Mouse (Mus musculus) induced T-regulatory cell, adult 2 months (primary cell): ENCODE results near the gene L3mbtl2.

ENCODE experiments used
- DNase-seq: peaks from one replicate; pipeline ENCODE4 v3.0.0-alpha.2; 2012; ENCODE audit warnings: low read depth

The L3mbtl2 gene

GRCm38 (mm10) chr15:81708991-81709390 is 45.3 kb downstream of the L3mbtl2 start:
- no peak for DNase-seq

- DNase-seq: no peak
Observed at GRCm38 (mm10) chr15:81709686-81710085, 46.0 kb downstream of the L3mbtl2 start.

DNA sequence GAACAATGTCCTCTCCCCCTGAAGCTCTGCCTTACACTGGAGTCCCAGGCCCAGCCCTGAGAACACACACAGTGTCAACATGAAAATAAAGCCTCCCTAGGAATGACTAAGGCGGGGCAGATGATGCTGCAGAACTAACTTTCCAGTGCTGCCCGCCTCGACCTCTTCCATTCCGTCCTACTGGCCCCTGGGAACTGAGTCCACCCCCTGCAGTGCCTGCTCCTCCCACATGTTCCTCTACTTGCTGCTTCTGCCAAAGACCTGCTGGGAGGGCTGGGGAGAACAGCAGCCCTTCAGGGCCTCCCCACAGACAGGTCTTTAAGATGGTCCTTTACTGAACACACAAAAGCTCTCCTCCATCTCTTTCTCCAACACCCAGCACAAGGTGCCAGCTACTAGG is 47.1 kb downstream of the L3mbtl2 start:
- DNase-seq: no peak

GRCm38 (mm10) chr15:81713742-81714141 is 50.1 kb downstream of the L3mbtl2 start:
- DNase-seq: no peak

GRCm38 (mm10) chr15:81718336-81719138 is 54.8 kb downstream of the L3mbtl2 start:
- no peak for DNase-seq

DNA sequence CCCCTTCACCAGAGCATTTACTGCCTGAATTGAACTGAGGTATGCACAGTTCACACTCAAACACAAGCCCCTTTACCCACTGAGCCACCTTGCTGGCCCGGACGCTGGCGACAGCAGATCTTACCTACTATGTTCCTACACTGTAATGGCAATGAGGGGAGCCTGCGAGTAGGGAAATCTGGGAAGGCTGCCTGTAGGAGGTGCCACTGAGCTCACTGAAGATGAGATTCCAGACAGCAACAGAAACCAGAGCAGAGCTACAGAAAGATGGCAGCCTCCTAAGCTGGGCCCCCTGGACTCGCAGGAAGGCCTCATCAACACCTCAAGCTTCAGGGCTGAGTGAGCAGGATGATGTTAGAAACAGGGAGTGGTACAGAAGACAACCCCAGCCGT is 55.4 kb downstream of the L3mbtl2 start:
- no peak for DNase-seq

GRCm38 (mm10) chr15:81722361-81722760 is 58.7 kb downstream of the L3mbtl2 start:
- DNase-seq: no peak

DNA sequence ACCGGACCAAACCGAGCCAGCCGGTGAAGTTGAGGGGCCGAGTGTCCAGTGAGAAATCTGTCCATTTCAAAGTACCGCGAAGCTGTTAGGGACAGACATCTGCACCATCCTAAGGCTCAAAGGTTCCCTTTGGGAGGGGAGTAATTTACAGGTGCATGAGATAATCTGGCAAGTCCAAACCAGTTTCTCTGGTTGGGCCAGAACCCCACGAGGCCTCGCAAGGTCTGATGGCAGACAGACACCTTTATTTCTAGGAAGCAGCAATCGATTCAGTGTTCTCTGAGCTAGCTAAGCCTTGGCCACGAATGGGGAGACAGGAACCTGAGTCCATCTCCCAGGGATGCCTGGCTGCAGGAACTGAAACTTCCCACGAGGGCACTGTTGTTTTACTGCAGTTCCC is 60.0 kb downstream of the L3mbtl2 start:
- no peak for DNase-seq

DNA sequence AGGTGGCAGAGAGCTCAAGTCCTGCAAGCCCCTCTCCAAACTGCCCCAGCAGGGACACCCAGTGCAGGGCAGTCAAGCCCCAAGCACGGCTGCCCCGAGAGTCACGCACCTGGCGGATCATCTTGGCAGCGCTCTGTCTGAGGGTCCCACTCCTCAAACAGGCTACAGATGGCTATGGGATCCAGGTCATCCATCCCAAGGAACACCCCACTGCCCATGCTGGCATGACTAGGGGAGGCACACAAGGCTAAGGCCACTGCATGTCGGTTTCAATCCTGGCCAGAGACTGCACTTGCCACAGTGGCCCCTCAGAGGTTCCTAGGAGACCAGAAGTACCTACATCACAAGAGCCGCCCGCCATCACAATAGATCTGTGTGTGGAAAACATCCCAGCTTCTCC is 62.3 kb downstream of the L3mbtl2 start:
- DNase-seq: no peak

GRCm38 (mm10) chr15:81729241-81729791 is 65.6 kb downstream of the L3mbtl2 start:
- peak; percentile 71 for DNase-seq

GRCm38 (mm10) chr15:81729792-81730635 is 66.3 kb downstream of the L3mbtl2 start:
- peak; percentile 98 for DNase-seq

DNA sequence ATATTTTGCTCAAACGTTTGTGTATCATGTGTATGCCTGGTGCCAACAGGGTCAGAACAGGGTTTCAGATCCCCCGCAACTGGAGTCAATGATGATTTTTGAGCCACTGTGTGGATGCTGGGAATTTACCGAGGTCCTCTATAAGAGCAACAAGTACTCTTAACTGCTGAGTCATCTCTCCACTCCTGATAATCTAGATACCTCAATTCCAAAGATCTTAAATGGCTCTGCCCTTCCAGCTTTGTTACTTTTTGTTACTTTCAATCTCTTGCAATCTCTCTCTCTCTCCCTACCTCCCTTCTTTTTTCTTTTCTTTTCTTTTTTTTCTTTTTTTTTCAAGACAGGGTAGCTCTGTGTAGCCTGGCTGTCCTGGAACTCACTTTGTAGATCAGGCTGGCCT is 71.4 kb downstream of the L3mbtl2 start:
- no peak for DNase-seq
